Mouse (Mus musculus) testis, adult 2 months (tissue): ENCODE measurements around the gene Olfr183. TPM values are rescaled to one million over a fixed set of nuclear protein-coding genes. Genes with fewer than 3 reads are reported as not detected.
"Not testable (repeated sequence)": the region's sequence is repeated elsewhere in the genome, so short reads cannot be mapped to it uniquely, and the experiment has no call there.

Experiments used
- H3K27ac ChIP-seq: fragments of 200-500 bp; 2 replicates; pipeline ENCODE4 v1.5.1; 2012; ENCODE audit warnings: low read depth, low read length; ENCODE audit not compliant: control insufficient read depth, insufficient read depth
- H3K27me3 ChIP-seq: fragments of 200-500 bp; 2 replicates; pipeline ENCODE4 v1.6.1; 2012; ENCODE audit warnings: mild to moderate bottlenecking, low read length, moderate library complexity; ENCODE audit not compliant: control insufficient read depth, insufficient read depth
- H3K36me3 ChIP-seq: fragments of 200-500 bp; 2 replicates; pipeline ENCODE4 v1.6.1; 2012; ENCODE audit warnings: mild to moderate bottlenecking, low read length; ENCODE audit not compliant: control insufficient read depth, insufficient read depth
- H3K4me1 ChIP-seq: fragments of 200-500 bp; 2 replicates; pipeline ENCODE4 v1.6.1; 2012; ENCODE audit warnings: low read length; ENCODE audit not compliant: control insufficient read depth, insufficient read depth
- H3K4me3 ChIP-seq: fragments of 200-500 bp; 2 replicates; pipeline ENCODE4 v1.5.1; 2012; ENCODE audit warnings: low read depth, mild to moderate bottlenecking, low read length, moderate library complexity, mixed read lengths; ENCODE audit not compliant: control insufficient read depth
- CTCF ChIP-seq: fragments of 200-500 bp; IDR thresholded peaks from 2 replicates; pipeline ENCODE4 v1.5.1; 2012; ENCODE audit warnings: low read depth, mild to moderate bottlenecking, inconsistent platforms, low read length, moderate library complexity; ENCODE audit not compliant: control insufficient read depth, insufficient read depth, insufficient replicate concordance
- POLR2A ChIP-seq: fragments of 200-500 bp; IDR thresholded peaks from 2 replicates; pipeline ENCODE4 v1.6.1; 2012; ENCODE audit warnings: low read depth, mild to moderate bottlenecking, inconsistent platforms, low read length, moderate library complexity; ENCODE audit not compliant: control insufficient read depth
- polyA plus RNA-seq: library from polyadenylated mRNA; depleted of rRNA; stranded (reverse); fragments of >200 nt; gene quantifications from 2 replicates; pipeline ENCODE4 v1.2.3, GENCODE M21; 2012; rRNA removed

Olfr183 gene
- polyA plus RNA-seq, 1 experiment: 0.28 TPM

- H3K4me3 ChIP-seq: no peak overlapping the region
- H3K36me3 ChIP-seq: no peaks in the 10 kb centered on the region
- H3K27me3 ChIP-seq: no peaks in the 10 kb centered on the region
- H3K4me1 ChIP-seq: no peaks in the 10 kb centered on the region
- TF ChIP-seq POLR2A (no peak), CTCF (no peak)
- H3K27ac ChIP-seq: no peak overlapping the region
Observed at GRCm38 (mm10) chr16:59048860-59049259, 53.7 kb downstream of the Olfr183 start.

DNA sequence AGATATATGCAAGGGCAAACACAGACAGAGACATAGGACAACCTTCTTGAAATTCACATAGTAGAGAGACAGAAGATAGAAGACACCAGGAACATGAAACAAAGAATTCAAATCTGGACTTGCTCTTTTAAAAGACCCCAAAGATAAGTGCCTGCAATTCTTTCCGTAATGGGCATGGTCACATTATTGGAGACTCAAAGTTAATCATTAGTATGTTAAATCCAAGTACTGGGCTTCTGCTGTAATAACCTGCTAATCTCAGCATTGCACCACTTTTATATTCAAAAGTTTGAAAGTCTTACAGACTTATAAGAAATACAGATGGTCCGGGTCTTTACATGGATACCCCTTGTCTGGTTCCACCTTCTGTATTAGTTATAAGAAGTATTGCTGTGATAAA lies 54.1 kb downstream of the Olfr183 start:
- H3K36me3 ChIP-seq, H3K27me3 ChIP-seq, H3K4me1 ChIP-seq, H3K4me3 ChIP-seq, H3K27ac ChIP-seq: not testable (repeated sequence)

Other genes with a start within 250 kb of the Olfr183 start
- not detected in 2 replicates for gene Olfr172, start 232.2 kb upstream of the Olfr183 start, polyA plus RNA-seq
- not detected in 2 replicates for gene Olfr173, start 195.1 kb upstream of the Olfr183 start, polyA plus RNA-seq
- gene Olfr175-ps1, start 168.6 kb upstream of the Olfr183 start, polyA plus RNA-seq: not detected in 2 replicates
- not detected in 2 replicates for gene Olfr177, start 120.6 kb upstream of the Olfr183 start, polyA plus RNA-seq
- gene Olfr178, start 103.3 kb upstream of the Olfr183 start, polyA plus RNA-seq: not detected in 2 replicates
- 0.28 and 0.83 TPM in 2 replicates for gene Olfr181, start 66.6 kb upstream of the Olfr183 start, polyA plus RNA-seq
- gene Olfr180, start 66.0 kb upstream of the Olfr183 start, polyA plus RNA-seq: 0.27 and 0.34 TPM in 2 replicates
- gene Olfr186, start 34.9 kb downstream of the Olfr183 start, polyA plus RNA-seq: not detected in 2 replicates
- gene Olfr187, start 44.4 kb downstream of the Olfr183 start, polyA plus RNA-seq: not detected in 2 replicates
- gene Olfr190, start 82.6 kb downstream of the Olfr183 start, polyA plus RNA-seq: not detected in 2 replicates
- gene Olfr191, start 94.5 kb downstream of the Olfr183 start, polyA plus RNA-seq: not detected in 2 replicates
- gene Olfr193, start 116.5 kb downstream of the Olfr183 start, polyA plus RNA-seq: not detected in 2 replicates
- 0.04 and 0.15 TPM in 2 replicates for gene Olfr194, start 125.7 kb downstream of the Olfr183 start, polyA plus RNA-seq
- not detected in 2 replicates for gene Olfr195, start 151.7 kb downstream of the Olfr183 start, polyA plus RNA-seq
- gene Olfr196, start 175.1 kb downstream of the Olfr183 start, polyA plus RNA-seq: not detected in 2 replicates
- gene Olfr198, start 208.2 kb downstream of the Olfr183 start, polyA plus RNA-seq: not detected in 2 replicates
- gene Olfr199, start 224.4 kb downstream of the Olfr183 start, polyA plus RNA-seq: 1.3 and 1.4 TPM in 2 replicates